Mouse (Mus musculus) right cerebral cortex, postnatal 36 days (tissue): ENCODE data around the gene Arap1.
A peak's percentile ranks its signal among the peaks of the same experiment; 100 is the strongest.

Experiments used
- DNase-seq, 2 experiments: peaks; one replicate each; pipeline ENCODE4 v3.0.0; 2022; ENCODE audit warnings: low spot score in 2 of 2, mixed read lengths in 1 of 2

Arap1 gene

GRCm38 (mm10) chr7:101347767-101348270 lies at the start of gene Arap1:
Arap1 (plus strand) TSS chr7:101348067.
- DNase-seq = no peak

DNA sequence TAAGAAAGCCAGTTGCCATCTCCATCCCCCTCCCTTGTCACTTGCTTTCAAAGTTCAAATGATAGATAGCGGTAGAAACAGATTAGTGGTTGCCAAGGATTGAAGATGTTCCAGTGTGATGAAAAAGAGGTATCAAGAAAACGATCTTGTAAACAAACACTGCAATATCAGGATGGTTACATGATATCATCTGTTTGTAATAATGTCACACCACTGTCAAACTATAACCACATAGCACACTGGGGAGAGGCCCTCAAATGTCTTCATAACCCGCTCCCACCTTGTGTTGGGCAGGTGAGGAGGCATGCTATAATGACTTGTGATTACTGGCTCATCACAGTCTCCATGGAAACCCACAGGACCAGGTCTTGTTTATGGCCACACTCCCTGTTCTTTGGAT lies 49.5 kb upstream of the Arap1 start:
- DNase-seq = no peak

DNA sequence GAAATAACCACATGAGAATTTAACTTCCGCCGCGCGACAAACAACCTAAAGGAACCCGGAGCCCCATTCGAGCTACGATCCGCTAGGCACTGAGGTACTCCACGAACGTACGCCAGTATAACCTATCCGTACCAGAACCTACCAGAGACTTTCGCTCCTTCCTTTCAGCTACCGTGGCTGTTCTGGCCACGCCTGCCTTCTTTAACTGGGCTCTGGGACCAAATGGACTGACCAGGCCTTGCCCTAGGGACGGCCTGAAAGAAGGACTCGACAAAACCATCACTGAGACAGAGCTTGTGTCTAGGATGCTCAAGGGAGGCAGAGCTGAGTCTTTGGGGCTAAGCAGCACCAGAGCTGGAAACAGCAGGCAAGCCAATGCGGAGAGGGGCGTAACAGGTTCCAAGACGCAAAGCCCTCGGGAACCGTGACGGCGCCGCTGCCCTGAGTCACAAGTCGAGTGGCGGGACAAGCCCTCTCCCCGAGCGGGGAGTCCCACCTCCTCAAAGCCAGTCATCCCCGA lies 46.4 kb upstream of the Arap1 start:
- peak in 1 of 2 experiments; percentile 45 for DNase-seq

DNA sequence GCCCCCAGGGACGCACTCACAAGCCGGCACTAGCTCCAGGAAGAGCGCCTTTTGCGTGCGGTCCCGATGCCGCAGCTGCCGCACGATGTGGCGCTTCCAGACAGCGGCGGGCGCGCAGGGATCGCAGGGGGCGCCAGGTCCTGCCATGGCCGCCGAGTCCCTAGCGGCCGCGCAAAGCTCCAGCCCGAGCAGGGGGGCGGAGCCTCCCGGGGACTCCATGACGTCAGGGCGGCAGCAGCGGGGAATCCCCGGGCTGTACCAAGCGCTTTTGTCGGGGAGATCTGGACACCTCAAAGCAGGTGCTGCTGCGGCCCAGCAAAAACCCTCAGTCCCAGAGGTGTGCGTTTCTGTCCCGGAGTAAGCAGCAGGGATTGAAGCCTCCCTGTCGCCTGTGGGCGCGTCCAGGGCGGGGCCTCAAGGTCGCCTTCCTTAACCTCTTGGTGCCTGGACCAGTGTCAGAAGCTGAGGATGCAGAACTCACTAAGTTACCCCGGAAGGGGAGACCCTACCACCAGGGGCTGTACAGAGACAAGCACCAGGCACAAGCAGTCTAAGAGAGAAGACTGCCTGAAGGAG lies 45.9 kb upstream of the Arap1 start, which contains the start of gene Atg16l2:
TSS of gene Atg16l2 (minus strand) at position 371 of the 576 bp plus-strand sequence.
- peak; percentile 87 to 90 for DNase-seq

DNA sequence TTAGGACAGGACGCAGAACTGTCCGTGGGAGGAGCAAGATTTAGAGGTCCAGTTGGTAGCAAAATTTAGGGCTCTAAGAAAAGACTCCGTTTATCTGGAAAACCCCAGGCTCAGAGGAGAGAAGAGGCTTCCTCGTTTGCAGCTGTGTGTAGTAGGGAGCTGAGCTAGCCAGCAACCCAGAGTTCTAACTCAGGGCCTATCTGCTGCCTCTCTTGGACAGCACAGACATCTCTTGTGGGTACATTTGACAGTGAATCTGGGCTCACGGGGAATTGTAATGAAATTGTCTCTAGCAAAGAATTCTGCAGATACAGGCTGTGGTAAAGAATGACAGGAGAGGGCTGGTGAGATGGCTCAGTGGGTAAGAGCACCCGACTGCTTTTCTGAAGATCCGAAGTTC lies 45.2 kb upstream of the Arap1 start:
- DNase-seq = no peak

- no peak for DNase-seq
Observed at GRCm38 (mm10) chr7:101306841-101307240, 41.0 kb upstream of the Arap1 start.

DNA sequence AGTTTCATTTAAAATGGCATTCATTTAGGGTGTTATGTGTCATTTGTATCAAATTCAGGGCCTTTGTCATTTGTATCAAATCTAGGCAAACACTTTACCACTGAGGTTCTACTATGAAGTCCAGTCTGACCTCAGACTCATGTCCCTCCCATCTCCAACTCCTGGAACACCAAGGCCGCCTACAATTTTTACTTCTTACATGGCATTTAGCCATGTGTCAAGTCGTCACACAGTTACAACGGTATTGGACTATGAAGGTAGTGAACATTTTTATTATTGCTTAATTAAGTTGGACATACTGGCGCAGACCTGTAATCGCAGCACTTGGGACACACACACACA lies 37.9 kb upstream of the Arap1 start:
- no peak for DNase-seq

GRCm38 (mm10) chr7:101310327-101311028 lies 37.4 kb upstream of the Arap1 start:
- DNase-seq = peak; percentile 98

- DNase-seq = no peak
Observed at GRCm38 (mm10) chr7:101311061-101311460, 36.8 kb upstream of the Arap1 start.

- no peak for DNase-seq
Observed at GRCm38 (mm10) chr7:101313033-101313432, 34.8 kb upstream of the Arap1 start.

GRCm38 (mm10) chr7:101314396-101314795 lies 33.5 kb upstream of the Arap1 start:
- DNase-seq = peak; percentile 54 to 80

DNA sequence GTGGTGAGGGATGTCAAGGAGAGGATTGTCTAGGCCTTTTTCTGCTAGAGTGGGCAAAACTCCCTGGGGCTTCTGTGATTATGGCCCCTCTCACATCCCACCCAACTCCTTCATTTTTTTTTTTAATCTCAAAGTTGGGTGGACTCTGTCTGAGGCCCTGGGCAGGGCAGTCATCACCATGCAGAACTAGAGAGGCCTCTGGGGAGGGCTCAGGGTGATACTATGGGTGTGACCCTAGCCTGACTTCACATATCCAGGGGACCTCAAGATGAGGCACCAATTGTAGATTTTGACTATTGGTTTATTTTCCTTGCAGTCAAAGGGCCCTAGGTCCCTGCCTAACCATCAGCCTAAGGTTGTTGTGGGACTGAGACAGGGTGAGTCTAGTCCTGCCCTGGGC lies 32.2 kb upstream of the Arap1 start:
- no peak for DNase-seq

DNA sequence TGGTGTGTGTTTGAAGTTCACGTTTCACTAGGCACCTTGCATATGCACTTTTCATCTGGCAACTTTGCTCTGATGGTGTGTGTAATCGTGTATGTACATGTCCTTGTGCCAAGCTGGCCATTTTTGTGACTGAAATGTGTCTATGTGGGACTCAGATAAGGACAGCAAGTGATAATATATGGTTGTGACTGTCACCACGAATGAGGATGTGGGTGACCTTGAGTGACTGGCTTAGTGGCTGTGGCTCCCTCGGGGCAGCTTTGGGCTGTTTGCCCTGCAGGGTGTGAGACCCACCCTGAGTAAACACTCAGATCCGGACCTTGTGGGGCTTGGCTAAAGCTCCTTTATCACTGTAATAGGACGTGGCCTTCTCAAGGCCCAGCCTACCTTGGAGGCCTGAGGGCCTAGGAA lies 31.3 kb upstream of the Arap1 start:
- DNase-seq = no peak

GRCm38 (mm10) chr7:101317014-101317413 lies 30.9 kb upstream of the Arap1 start, which contains the start of gene Stard10:
Stard10 (plus strand) TSS chr7:101317086.
- DNase-seq = no peak

DNA sequence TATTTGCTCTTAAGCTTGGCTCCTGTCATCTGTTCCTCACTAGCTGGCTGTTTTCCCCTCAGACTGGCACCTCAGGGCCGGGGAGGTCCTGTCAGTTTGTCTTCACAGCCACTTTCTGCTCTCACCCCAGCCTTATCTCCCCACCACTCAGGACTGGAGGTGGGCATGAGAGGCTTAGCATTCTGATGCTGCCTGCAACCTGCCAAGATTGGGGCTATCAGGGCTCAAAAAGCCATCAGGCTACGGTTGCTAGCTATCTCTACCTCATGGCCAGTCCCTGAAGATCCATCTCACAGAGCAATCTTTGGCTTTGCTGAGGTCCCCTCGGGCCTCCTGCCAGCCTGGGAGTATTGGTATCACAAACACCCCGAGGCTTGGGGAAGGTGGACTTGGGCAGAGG lies 29.0 kb upstream of the Arap1 start:
- no peak for DNase-seq

DNA sequence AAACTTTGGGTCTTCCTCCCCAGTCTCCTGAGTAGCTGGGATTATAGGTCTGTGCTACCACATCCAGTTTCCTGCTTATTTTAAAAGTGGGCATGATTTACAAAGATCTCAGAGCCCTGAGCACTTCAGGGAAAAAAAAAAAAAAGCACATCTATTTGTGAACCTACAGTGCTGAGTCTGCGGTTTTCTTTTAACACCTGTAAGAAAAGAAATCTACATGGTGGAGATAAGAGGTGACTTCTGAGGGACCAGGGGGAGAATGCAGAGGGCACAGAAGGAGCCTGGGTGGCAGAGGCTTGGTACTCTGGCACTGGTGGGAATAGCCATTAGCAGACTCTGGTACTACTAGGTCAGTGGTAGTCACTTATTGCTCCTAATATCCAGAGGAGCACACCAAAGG lies 28.1 kb upstream of the Arap1 start:
- no peak for DNase-seq

DNA sequence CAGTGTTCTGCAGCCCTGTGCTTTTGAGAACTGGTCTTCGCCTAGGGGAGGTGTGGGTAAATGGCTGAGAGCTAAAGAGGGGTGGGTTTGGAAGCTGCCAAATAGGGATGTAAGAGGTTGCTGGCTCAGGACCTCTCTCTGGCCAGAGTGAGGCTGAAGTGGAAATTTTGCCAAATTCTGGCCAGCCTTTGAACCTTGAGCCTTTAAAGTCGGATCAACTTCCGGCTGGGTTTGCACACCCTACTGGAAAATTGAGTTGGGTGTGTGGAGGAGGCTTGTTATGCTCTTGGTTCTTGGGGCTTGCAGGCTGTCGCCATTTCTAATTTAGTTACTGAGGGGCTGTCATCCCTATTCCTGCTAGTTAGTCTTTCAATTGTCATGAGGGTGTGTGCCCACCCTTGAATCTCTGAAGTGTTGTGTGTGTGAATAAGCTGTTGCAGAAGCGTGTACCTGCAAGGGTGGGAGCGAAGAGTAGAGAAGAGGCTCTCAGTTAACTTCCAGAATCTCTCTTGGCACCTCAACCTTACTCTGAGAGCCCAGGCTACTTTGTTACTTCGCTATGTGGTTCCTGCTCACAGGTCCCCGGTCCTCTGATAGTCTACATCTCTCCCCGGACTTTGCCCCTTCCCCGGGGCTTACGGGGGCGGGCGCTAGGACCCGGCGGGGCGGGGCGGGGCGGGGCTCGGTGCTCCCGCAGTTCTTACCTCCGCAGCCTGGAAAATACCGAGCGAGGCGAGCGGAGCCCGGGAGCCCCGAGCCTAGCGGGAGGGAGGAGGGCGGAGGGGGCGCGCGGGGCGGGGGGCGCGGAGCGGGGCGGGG lies 27.3 kb upstream of the Arap1 start:
- no peak for DNase-seq

- DNase-seq = no peak
Observed at GRCm38 (mm10) chr7:101321218-101321827, 26.5 kb upstream of the Arap1 start.

- DNase-seq = no peak
Observed at GRCm38 (mm10) chr7:101323141-101323594, 24.7 kb upstream of the Arap1 start.

GRCm38 (mm10) chr7:101324142-101324962 lies 23.5 kb upstream of the Arap1 start:
- DNase-seq = no peak

GRCm38 (mm10) chr7:101326006-101326405 lies 21.9 kb upstream of the Arap1 start:
- DNase-seq = no peak
